Mouse (Mus musculus) spleen, adult 2 months (tissue): Measurements from ENCODE around the gene Anpep.

Source experiments
- CTCF ChIP-seq: fragments of 200-500 bp; IDR thresholded peaks from 2 replicates; pipeline ENCODE4 v1.5.1; 2011; ENCODE audit warnings: mild to moderate bottlenecking, inconsistent platforms; ENCODE audit not compliant: insufficient read depth, insufficient read length, insufficient replicate concordance; ENCODE audit errors: extremely low read depth
- POLR2A ChIP-seq: fragments of 200-500 bp; IDR thresholded peaks from 2 replicates; pipeline ENCODE4 v1.6.1; 2011; ENCODE audit warnings: low read depth, low read length, inconsistent platforms

DNA sequence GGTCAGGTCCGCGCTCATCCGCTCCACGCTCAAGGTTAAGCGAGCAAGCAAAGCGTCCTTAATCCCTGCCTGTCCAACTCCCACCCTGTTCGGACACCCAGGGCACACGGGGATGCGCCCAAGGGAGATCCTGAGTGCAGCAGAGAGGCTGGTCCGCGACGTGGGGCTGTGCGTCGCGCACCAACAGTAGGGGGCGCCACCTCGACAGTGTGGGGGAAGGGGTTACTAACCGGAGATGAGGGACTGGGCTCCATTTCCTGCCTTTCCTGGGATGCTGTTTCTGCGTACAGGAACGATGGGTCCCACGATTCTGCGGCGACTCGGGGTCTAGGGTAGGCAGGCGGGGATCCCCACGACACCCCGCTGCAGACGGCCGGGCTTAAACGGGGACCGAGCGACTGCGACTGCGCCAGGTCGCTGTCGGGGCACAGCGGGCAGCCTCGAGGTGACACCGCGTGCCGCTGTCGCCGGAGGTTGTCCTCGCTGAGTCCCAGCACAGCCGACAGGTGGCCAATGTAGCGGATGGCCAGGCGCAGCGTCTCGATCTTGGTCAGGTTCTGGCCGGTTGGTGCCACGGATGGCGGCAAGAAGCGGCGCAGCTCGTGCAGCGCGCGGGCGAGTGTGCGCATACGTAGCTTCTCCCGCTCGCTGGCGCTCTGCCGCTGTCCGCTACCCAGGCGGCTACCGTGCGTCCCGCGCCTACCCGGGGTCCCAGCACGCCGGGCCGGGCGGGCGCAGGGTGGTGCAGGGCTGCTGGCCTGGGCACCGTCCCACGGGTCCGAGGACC lies 68.0 kb downstream of the Anpep start:
- TF ChIP-seq POLR2A (no peak), CTCF (peak; percentile 21; the same call in 1 of the 2 replicates)
